Mouse (Mus musculus): ENCODE measurements around the gene Hist2h2ab. TPM values are rescaled to one million over a fixed set of nuclear protein-coding genes. Genes with fewer than 3 reads are reported as not detected.

Hist2h2ab gene
- total and polyA plus RNA-seq, 3 experiments, result 0.72 to 234 TPM; not detected in 1

- H3K4me3 ChIP-seq (ENCODE audit: control insufficient read depth in 1 of 2, insufficient read depth in 1 of 2, low read depth in 2 of 2, low read length in 2 of 2), result peak within 1 kb of the TSS; percentile 75 to 77
- peaks cover 8 to 35% of the 10 kb centered on the region in 2 experiments for H3K4me1 ChIP-seq (ENCODE audit: control insufficient read depth in 1 of 2, insufficient read depth in 2 of 2, low read length in 2 of 2)
- H3K9ac ChIP-seq (ENCODE audit: control insufficient read depth, low read depth, low read length, poor library complexity, severe bottlenecking), result peak within 1 kb of the TSS; percentile 93
- H3K27ac ChIP-seq (ENCODE audit: control insufficient read depth, low read depth, low read length), result peak within 1 kb of the TSS; percentile 92
- H3K27me3 ChIP-seq (ENCODE audit: control insufficient read depth in 1 of 2, insufficient read depth in 2 of 2, low read length in 2 of 2), result no peaks in the 10 kb centered on the region
- H3K79me2 ChIP-seq (ENCODE audit: control insufficient read depth, insufficient read depth, low read length, poor library complexity), result peaks cover 43% of the 10 kb centered on the region
- peaks cover 21 to 40% of the 10 kb centered on the region in 2 experiments for H3K36me3 ChIP-seq (ENCODE audit: control insufficient read depth in 1 of 2, insufficient read depth in 2 of 2, low read length in 2 of 2)
- no peaks in the 10 kb centered on the region for H3K9me3 ChIP-seq (replicated peaks; ENCODE audit: insufficient read depth, low read length)
- peak; percentile 100 for DNase-seq (ENCODE audit: low read depth, low spot score)
- no peak for TF ChIP-seq ZKSCAN1 (IDR thresholded peaks at IDR 0.05; ENCODE audit: low read depth, low read length)
- no peak for TF ChIP-seq CTCF (IDR thresholded peaks at IDR 0.05 in 2 of 3, conservative IDR thresholded peaks at IDR 0.05 in 1 of 3; ENCODE audit: control insufficient read depth in 1 of 3, insufficient read depth in 1 of 3, low read depth in 2 of 3, low read length in 3 of 3, poor library complexity in 1 of 3, severe bottlenecking in 1 of 3)
- TF ChIP-seq MYB (IDR thresholded peaks at IDR 0.05; ENCODE audit: low read depth, low read length), result no peak
- TF ChIP-seq ETS1 (IDR thresholded peaks at IDR 0.05; ENCODE audit: low read depth, low read length), result peak; percentile 18; the same call in 1 of the 2 replicates
- TF ChIP-seq MAX (IDR thresholded peaks at IDR 0.05; ENCODE audit: low read length), result peak; percentile 60
- no peak for TF ChIP-seq USF2 (IDR thresholded peaks at IDR 0.05; ENCODE audit: borderline replicate concordance in 1 of 2, insufficient read depth in 1 of 2, low read depth in 1 of 2, low read length in 2 of 2)
- no peak; the same call in 1 of the 2 replicates for TF ChIP-seq CHD2 (IDR thresholded peaks at IDR 0.05; ENCODE audit: low read length)
- TF ChIP-seq BHLHE40 (IDR thresholded peaks at IDR 0.05; ENCODE audit: borderline replicate concordance, low read depth, low read length), result 0 out of 2 replicates have a peak, but pooled peaks have one; percentile 2
- TF ChIP-seq ELF1 (IDR thresholded peaks at IDR 0.05; ENCODE audit: low read depth, low read length), result peak; percentile 95
- TF ChIP-seq GABPA (IDR thresholded peaks at IDR 0.05; ENCODE audit: low read depth, low read length), result no peak
- TF ChIP-seq SIN3A (IDR thresholded peaks at IDR 0.05; ENCODE audit: low read length), result peak; percentile 84
- 0 out of 2 replicates have a peak, but pooled peaks have one; percentile 10 for TF ChIP-seq E2F4 (IDR thresholded peaks at IDR 0.05; ENCODE audit: borderline replicate concordance, low read depth, low read length)
- TF ChIP-seq NELFE (IDR thresholded peaks at IDR 0.05; ENCODE audit: low read depth, low read length), result peak; percentile 99
- no peak for TF ChIP-seq TAL1 (IDR thresholded peaks at IDR 0.05; ENCODE audit: low read length)
- TF ChIP-seq HCFC1 (IDR thresholded peaks at IDR 0.05; ENCODE audit: low read depth, low read length), result peak; percentile 96
- no peak for TF ChIP-seq NRF1 (IDR thresholded peaks at IDR 0.05; ENCODE audit: insufficient read depth, low read depth, low read length, poor library complexity, severe bottlenecking)
- TF ChIP-seq CHD1 (IDR thresholded peaks at IDR 0.05; ENCODE audit: low read depth, low read length), result 0 out of 2 replicates have a peak, but pooled peaks have one; percentile 71
- no peak for TF ChIP-seq RAD21 (IDR thresholded peaks at IDR 0.05; ENCODE audit: low read depth, low read length)
- TF ChIP-seq TBP (IDR thresholded peaks at IDR 0.05; ENCODE audit: low read depth, low read length), result peak; percentile 93
- no peak for TF ChIP-seq GATA1 (IDR thresholded peaks at IDR 0.05; ENCODE audit: low read depth, low read length)
- TF ChIP-seq POLR2AphosphoS5 (IDR thresholded peaks at IDR 0.05; ENCODE audit: borderline replicate concordance, low read depth, low read length), result peak; percentile 78; the same call in 1 of the 2 replicates
- peak; percentile 93 to 99 for TF ChIP-seq POLR2A (IDR thresholded peaks at IDR 0.05; ENCODE audit: control insufficient read depth in 1 of 2, insufficient read depth in 1 of 2, low read depth in 1 of 2, low read length in 2 of 2, poor library complexity in 1 of 2)
- no peak; the same call in 1 of the 2 replicates for TF ChIP-seq UBTF (IDR thresholded peaks at IDR 0.05; ENCODE audit: borderline replicate concordance, insufficient read depth, low read depth, low read length)
- peak; percentile 89 for TF ChIP-seq MYC (IDR thresholded peaks at IDR 0.05; ENCODE audit: low read depth, low read length)
- peak; percentile 100 for TF ChIP-seq MAZ (IDR thresholded peaks at IDR 0.05; ENCODE audit: low read depth, low read length)
- peak; percentile 37; the same call in 1 of the 2 replicates for TF ChIP-seq USF1 (IDR thresholded peaks at IDR 0.05; ENCODE audit: low read depth, low read length)
- peak; percentile 80; the same call in 1 of the 2 replicates for TF ChIP-seq KAT2A (conservative IDR thresholded peaks at IDR 0.05; ENCODE audit: low read depth, low read length)
- TF ChIP-seq POLR2AphosphoS2 (IDR thresholded peaks at IDR 0.05; ENCODE audit: low read length), result peak; percentile 95
- no peak for TF ChIP-seq ZNF384 (IDR thresholded peaks at IDR 0.05; ENCODE audit: low read depth, low read length)
- TF ChIP-seq MXI1 (IDR thresholded peaks at IDR 0.05; ENCODE audit: low read depth, low read length), result peak; percentile 68
- peak in 1 of 2 experiments; percentile 19; a peak in 1 of 4 replicates for TF ChIP-seq EP300 (IDR thresholded peaks at IDR 0.05; ENCODE audit: low read depth in 1 of 2, low read length in 2 of 2)
- no peak for TF ChIP-seq MEF2A (IDR thresholded peaks at IDR 0.05; ENCODE audit: extremely low read depth, insufficient replicate concordance, low read depth, low read length, poor library complexity, severe bottlenecking)
- no peak for TF ChIP-seq MAFK (IDR thresholded peaks at IDR 0.05; ENCODE audit: borderline replicate concordance, low read depth, low read length)
- peak; percentile 96 for TF ChIP-seq ZMIZ1 (IDR thresholded peaks at IDR 0.05; ENCODE audit: low read depth, low read length)
These were observed 47.2 kb upstream of the Hist2h2ab start, which contains the start of gene Sf3b4 for GRCm38 (mm10) chr3:96172197-96173178. Gene Sf3b4, plus strand, starts transcription at chr3:96172332.

Measured in MEL (cell line).